Mouse (Mus musculus) frontal cortex, adult (tissue): ENCODE results near the gene Sbf2.
"Not testable (repeated sequence)": the region's sequence is repeated elsewhere in the genome, so short reads cannot be mapped to it uniquely, and the experiment has no call there.

ENCODE experiments used
- ATAC-seq: cut with Nextera tagmentation; 2 replicates; pipeline ENCODE4 v1.9.2; 2017; ENCODE audit warnings: mild to moderate bottlenecking, moderate library complexity, mixed read lengths; ENCODE audit not compliant: low TSS enrichment

The Sbf2 gene

GRCm38 (mm10) chr7:110392576-110392975 is 222.1 kb downstream of the Sbf2 start:
- ATAC-seq: no peak

- ATAC-seq: no peak
Measured at GRCm38 (mm10) chr7:110391632-110392031, 223.1 kb downstream of the Sbf2 start.

- ATAC-seq: not testable (repeated sequence)
Measured at GRCm38 (mm10) chr7:110388889-110389288, 225.8 kb downstream of the Sbf2 start.

- ATAC-seq: no peak
Measured at GRCm38 (mm10) chr7:110387565-110387964, 227.2 kb downstream of the Sbf2 start.

- ATAC-seq: no peak
Measured at GRCm38 (mm10) chr7:110385482-110385881, 229.2 kb downstream of the Sbf2 start.

- ATAC-seq: no peak
Measured at GRCm38 (mm10) chr7:110384343-110384742, 230.4 kb downstream of the Sbf2 start.

- no peak for ATAC-seq
Measured at GRCm38 (mm10) chr7:110381625-110382024, 233.1 kb downstream of the Sbf2 start.

GRCm38 (mm10) chr7:110379335-110379914 is 235.3 kb downstream of the Sbf2 start:
- ATAC-seq: peak; percentile 82

GRCm38 (mm10) chr7:110372529-110372928 is 242.2 kb downstream of the Sbf2 start:
- ATAC-seq: no peak

- ATAC-seq: no peak
Measured at GRCm38 (mm10) chr7:110362005-110362404, 252.7 kb downstream of the Sbf2 start.

- ATAC-seq: peak; percentile 83
Measured at GRCm38 (mm10) chr7:110361516-110361915, 253.2 kb downstream of the Sbf2 start.

GRCm38 (mm10) chr7:110359391-110359790 is 255.3 kb downstream of the Sbf2 start:
- ATAC-seq: no peak

- no peak for ATAC-seq
Measured at GRCm38 (mm10) chr7:110353971-110354370, 260.8 kb downstream of the Sbf2 start.

- ATAC-seq: peak; percentile 86
Measured at GRCm38 (mm10) chr7:110347250-110347649, 267.5 kb downstream of the Sbf2 start.

- no peak for ATAC-seq
Measured at GRCm38 (mm10) chr7:110337601-110338000, 277.1 kb downstream of the Sbf2 start.

- no peak for ATAC-seq
Measured at GRCm38 (mm10) chr7:110325381-110326110, 289.2 kb downstream of the Sbf2 start.

- ATAC-seq: no peak
Measured at GRCm38 (mm10) chr7:110324852-110325251, 289.9 kb downstream of the Sbf2 start.

GRCm38 (mm10) chr7:110321106-110321505 is 293.6 kb downstream of the Sbf2 start:
- ATAC-seq: no peak

GRCm38 (mm10) chr7:110318971-110319519 is 295.7 kb downstream of the Sbf2 start:
- no peak for ATAC-seq

- no peak for ATAC-seq
Measured at GRCm38 (mm10) chr7:110317412-110317811, 297.3 kb downstream of the Sbf2 start.

- no peak for ATAC-seq
Measured at GRCm38 (mm10) chr7:110315352-110315751, 299.4 kb downstream of the Sbf2 start.

- no peak for ATAC-seq
Measured at GRCm38 (mm10) chr7:110314401-110314890, 300.3 kb downstream of the Sbf2 start.
